Mouse (Mus musculus) forelimb bud, embryonic 11.5 days (tissue): ENCODE results near the gene Bcl2.

Experiments used
- DNase-seq: peaks from one replicate; pipeline ENCODE4 v3.0.0-alpha.2; 2012; ENCODE audit warnings: low read depth, low spot score

Gene Bcl2

DNA sequence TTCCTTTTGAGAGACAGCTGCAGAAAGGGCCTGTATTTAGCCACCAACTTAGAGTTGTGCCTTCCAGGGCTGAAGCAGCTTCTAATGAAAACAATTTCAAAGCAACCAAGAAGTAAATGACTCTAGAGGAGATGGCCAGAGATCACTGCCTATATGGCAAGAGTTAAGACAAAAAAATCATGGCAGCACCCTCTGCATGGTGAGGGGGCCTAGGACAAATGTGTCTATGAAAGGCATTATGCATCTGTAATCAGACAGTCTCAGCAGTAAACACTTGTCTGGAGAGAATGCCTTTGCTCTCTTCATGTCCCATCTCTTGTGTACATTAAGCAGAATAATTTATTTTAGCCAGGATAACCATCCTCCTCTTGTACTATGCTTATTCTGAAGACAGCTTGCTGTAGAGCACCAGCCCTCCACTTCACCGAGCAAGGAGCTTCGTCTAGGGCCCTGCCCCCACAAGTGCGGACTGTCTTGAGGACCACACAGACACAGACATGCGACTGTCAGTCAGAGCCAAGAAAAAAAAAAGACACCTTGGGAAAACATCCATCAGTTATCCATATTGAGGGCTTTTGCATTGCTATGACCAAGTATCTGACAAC lies 126.1 kb downstream of the Bcl2 start:
- no peak for DNase-seq

DNA sequence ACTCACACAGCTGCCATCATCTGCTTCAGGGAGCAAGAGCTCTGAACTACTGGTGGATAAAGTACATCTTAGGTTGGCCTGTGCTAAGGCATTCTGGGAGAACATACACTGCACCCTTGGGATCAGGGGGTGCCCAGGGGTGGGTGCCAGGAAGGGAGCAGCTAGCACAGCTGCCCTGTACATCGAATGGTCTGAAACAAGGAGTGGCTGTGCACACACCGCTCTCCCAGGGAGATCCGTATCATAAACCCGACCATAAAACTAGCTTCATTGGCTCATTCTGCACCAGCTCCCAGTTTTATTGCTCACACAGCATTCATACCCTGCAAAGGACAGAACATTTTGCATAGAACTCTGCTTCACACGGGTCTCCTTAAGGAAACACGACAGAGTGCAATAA lies 127.3 kb downstream of the Bcl2 start:
- DNase-seq: no peak

DNA sequence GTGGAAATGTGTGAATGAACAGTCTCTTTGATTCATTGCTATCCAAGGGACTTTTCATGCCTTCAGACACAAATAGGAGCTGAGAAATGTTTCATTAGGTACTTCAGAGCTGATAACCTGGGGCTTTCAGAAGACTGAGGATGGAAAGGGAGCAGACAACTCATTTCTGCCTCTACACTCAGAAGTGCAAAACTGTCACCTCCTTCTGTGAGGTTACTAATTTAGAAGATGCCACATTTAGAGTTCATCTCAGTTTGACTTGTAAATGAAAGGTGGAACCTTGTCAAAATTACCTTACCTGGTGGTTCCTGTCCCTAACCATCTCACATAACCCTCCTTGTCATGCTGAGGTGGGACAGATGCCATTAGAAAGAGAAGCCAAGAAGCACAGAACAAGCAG lies 128.7 kb downstream of the Bcl2 start:
- DNase-seq: no peak

DNA sequence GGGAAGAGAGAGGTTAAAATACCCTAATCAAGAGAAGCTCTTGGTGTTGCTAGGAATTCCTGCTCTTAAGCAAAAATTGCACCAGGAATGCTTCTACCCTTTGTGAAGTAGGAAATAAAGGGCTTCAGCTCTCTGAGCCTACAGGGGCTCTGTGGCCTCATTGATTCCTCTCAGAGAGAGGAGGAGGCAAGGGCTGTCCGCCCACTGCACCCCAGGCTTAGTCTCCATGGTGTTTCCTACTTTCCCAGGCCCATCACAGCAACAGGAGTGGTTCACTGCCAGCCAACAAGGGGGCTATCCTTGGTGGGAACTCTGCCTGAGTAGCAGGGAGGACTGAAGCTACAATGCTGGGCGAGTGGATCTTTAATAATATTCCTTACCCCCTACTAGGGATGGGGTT lies 129.2 kb downstream of the Bcl2 start:
- no peak for DNase-seq

DNA sequence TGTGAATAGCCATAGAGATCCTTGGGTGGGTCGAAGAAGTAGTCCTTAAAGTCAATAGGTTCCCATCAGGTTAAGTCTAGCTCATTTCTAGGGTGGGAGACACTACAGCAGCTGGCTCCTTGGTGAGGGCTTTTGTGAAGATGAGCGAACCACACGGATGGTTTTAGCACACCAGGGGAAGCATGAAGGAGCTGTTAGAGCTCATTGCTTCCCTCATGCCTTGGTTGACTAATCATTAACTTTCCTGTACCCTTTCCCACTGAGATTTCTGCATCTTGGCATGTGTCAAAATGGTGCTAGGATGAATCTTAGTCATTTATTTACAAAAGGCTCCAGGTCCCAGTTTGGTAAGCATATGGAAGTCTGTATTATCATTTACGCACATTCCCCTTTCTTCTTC lies 129.8 kb downstream of the Bcl2 start:
- DNase-seq: no peak

DNA sequence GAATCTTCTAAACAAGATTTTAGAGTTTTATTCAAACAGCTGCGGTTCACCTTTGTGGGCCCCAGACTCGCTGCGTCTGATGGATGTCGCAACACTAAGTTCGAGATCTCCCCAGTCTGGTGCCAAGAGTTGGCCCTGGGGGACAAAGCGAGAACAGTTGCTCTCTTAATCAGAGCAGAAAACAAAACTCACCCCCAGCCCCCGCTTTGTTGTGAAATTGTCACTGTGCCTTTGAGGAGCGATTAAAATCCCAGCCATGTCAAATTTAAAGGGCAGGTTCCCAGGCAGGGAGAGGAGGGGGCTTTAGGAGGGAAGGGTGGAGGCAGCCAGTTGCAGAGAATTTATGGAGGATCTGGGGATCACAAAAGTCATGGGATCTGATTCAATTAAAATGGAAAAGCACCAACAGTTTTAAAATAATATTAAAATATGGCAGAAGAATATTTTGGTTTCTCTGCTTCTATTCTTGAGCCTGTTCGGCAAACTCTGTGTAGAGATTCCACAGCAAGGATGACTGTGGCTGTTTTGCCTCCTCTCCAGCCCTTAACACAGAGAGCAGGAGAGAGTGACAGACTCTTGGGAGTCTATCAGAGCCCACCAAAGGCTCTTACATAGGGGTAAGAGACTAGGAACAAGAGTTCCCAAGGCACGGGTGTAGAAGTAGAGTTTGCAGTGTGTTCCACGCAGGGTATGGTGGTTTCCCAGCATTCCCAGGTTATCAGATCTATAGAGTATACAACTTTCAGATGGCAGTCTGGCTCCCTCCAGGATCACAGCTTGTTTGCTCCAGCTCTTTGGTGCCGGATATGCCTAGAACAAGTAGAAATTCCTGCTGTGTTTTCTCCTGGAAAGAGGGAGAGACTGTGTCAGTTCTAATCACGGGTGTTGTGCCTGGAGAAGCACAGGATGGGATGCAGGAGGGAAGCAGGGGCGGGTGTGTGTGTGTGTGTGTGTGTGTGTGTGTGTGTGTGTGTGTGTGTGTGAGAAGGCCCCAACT lies 130.5 kb downstream of the Bcl2 start:
- DNase-seq: no peak

DNA sequence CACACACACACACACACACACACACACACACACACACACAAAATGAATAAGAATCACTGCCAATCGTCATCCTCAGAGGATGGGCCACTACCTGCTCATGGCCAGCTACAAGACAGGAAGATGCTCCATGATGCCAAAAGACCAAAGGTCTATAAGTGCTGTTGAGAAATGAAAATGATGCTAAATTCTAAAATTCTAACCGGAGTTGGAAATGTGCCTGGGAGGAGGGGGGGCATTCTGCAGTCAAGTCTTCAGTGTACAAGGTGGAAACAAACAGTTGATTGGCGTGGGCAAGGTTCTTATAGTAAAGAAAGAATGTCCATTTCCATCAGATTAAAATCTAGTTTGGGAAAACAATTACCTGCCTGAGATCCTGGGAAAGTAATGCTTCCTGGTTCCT lies 131.3 kb downstream of the Bcl2 start:
- DNase-seq: no peak

DNA sequence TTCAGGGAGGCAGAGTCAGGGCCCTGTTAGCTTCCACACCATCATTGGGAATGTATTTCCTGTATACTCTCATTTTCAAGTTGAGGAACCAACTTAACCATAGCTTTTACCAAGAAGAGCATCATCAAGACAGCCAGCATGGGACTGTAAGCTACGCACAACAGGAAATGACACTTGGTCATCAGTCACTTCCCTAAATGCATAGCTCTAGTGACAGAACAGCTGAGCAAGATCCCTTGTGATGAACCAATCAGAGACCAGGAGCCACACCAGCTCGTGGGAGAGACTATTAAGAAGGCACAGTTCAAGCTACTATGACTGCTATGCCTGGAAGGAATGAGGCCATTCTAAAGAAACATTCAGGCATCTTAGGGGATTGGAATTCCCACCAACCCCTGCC lies 132.3 kb downstream of the Bcl2 start:
- no peak for DNase-seq

DNA sequence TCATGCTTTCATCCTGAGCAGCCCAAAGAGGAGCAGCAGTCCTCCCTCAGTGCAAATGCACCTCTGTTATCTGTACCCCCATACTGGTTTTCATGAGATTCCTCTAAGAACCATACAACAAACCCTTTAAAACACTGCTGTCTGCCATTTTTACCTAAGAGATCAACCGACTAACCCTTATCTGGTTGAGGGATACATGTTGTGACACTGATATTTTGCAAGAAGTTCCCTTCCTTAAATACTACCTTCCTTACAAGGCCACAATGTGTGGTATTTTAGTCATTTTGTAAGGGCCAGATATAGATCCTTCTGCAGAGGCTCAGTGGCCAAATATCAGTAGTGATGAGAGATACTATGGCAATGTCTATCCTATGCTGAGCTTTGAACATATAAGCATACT lies 134.3 kb downstream of the Bcl2 start:
- DNase-seq: no peak

DNA sequence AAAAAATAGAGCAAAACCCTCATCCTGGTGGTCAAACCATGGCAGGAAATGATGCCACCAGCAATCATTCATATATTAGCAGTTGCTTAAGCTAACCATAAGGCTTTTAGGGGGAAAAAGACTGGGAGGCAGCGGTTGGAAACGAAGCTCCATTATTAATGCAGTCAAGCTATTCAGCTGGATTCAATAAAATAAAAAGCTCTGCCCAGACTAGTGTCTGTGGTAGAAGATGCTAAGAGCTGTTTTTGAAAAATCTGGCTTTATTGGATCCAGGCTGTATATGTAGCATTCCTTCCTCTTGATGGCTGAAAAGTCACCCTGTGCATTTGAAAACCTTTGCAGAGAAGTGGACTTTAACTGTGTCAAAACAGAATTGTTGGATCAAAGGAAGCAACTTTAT lies 141.6 kb downstream of the Bcl2 start:
- DNase-seq: no peak

DNA sequence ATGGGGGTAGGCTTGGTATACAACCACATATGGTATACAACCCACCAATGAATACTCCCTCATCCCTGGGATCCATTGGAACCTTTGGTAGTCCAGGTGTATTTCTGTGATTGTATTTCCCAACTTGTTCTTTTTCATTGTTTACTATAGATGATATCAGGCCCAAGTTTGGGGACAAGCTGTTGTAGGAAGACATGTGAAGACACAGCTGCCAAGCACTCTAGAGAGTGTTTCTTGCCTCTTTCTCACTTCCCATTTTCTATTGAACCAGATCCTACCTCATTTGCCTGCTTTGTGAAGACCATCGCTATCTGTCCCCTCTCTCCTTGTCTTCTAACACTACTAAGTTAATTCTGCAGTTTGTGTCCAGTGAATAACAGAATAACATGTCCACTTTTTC lies 143.2 kb downstream of the Bcl2 start:
- no peak for DNase-seq

DNA sequence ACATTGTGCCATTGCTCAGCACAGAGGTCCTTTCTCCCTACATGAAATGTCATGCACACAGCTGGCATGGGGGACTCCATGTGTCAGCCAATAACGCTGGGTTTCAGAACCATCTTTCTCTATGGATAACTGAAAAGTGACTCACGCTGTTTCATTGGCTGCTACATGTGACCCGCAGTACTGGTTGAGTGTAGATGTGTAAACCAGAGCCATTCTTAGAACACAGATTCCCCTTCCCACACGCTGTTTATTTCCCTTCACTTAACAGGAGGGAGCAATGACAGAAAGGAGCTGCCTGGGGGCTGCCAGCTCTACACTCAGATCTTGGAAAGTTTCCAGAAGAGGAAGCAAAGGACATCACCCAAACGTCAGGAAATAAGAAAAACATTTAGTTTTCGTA lies 143.7 kb downstream of the Bcl2 start:
- no peak for DNase-seq

DNA sequence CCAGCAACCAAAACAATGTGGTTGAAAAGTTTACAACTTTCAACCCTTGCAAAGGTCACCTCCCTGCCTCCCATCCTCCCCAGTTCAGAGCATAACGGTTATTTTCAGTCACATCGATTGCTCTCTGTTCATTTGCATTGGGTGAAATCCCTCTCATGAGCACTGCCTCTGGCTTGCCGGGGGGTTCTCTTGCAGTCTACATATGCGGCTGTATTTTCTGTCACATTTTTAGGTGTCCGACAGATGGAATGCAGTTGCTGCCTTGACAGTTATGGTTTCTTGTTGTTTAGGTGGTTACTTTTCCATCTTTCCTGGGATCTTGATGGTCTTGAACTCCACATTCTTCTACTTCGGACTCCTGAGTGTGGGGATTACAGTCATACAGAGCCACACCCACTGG lies 144.4 kb downstream of the Bcl2 start:
- no peak for DNase-seq

DNA sequence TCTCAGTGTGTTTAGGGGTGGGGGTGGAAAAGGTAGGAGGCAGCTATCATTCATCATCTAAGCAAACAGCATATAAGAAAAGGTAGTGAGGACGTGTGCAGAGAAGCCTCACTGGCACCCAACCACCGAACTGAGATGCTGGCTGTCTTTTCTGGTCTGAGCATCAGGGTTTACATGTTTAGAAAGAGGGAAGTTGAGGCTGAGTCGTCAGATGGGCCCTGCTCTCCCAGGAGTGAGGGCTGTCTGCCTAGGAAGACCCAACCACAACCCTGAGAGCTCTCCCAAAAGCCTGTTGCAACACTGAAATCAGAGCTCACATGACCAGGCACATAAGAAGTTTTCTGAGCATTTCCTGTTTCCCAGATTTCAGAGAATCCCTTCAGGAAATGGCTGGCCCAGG lies 145.2 kb downstream of the Bcl2 start:
- no peak for DNase-seq

DNA sequence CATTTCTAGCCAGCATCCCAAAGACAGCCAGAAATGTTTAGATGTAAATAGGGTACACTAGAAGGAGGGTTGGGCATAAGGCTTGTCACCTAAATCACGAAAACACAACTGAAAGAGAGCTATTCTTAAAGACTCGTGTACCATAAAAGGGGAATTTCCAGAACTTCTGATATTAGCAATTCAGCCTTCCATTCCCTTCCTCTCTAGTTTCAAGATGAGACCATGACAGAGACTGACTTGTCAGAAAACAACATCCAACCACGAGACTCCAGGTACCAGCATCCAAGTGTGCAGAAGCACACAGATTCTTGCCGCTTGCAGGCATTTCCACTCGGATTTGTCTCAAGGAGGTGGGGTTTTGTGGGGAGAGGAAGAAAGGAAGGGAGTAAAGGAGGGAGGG lies 146.6 kb downstream of the Bcl2 start:
- DNase-seq: no peak

DNA sequence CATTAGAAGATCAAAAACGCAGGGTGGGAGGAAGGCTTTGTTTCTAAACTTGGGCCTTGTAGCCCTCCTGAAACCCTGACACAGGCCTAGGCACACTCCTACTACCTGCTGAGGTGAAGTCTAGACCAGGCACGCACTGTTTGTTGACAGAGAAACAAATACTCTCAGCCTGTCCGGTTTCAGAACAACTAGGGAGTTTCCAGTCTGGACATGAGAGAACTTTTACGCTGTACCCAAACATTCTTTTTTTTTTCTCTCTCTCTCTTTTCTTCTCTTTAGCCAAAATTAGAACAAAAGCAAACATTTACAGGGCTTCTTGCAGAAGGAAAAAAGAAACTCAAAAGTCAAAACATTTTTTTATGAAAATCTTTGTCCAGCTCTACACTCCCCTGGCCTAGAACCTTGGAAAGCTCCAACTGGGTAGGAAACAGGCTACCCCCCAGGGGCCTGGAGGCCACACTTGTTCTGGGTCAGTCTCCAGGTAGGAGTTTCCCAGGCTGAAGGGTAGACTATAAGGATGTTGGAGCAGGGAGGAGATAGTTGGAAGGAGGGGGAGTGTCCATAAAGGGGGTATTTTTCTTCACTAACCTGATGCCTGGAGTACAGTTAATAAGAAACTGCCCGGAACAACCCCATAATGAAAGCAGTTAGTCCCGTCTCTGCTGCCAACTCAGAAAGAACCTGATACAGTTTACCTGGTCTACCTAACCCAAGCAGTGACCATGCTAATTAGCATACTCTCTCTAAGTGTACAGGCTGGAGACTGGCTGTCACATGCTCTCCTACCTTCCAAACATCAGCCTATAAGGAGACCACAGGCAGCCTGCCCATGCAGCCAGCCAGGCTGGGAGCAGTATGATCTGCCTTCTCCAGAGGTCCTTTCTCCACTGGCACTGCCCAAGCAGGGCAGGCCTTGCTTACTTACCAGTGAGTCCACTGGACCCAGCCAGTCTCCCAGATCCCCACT lies 147.7 kb downstream of the Bcl2 start:
- no peak for DNase-seq

DNA sequence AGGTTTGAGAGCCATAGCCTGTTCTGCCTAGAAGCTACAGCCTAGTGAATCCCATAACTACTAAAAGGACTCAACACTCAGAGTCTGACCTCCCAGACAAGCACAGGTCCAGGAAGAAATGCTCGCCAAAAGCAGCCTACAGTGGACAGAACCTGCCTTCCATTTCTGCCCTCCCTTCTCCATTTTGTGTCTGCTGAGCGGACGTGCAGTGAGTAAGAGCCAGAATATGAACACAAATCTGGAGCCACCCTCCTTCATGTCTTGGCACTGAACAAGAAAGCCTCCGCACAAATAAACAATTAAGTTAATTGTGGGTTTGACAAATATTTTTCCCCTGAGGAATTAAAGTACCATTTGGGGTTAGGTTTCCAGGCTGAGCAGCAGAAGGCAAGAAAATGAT lies 148.8 kb downstream of the Bcl2 start:
- DNase-seq: no peak

DNA sequence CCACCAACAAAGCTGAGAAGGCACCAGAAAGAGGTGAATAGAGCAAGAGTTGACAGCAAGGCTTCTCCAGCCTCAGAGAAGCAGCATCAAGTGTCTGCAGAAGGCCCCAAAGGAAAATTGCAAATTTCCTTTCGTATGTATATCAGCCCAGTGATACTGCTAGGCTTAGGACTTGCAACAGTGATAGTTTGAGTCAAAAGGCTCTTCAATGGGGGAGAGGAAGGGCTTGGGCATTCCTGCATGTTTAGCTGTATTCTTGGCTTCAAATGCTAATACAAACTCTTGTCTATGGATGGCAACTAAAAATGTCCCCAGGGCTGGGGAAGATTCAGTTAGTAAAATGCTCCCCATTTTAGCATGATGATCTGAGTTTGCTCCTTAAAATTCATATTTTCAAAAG lies 149.6 kb downstream of the Bcl2 start:
- DNase-seq: no peak

DNA sequence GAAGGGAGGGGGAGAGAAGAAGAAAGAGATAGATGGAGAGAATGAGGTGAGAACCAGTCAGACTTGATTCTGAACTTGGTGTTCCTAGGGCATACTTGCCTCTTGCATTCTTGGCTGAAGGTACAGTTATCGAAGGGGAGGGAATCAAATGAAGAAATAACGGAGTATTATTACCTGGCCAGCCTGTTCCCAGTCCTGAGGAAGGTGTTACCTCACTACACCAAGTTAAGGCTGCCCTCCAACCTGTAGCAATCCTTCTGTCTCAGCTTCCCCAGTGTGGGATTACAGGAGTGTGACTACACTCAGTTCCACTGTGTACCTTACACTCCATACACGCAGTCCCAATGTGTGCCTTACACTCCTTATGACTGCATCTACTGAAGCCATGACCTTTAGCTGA lies 151.3 kb downstream of the Bcl2 start:
- no peak for DNase-seq

DNA sequence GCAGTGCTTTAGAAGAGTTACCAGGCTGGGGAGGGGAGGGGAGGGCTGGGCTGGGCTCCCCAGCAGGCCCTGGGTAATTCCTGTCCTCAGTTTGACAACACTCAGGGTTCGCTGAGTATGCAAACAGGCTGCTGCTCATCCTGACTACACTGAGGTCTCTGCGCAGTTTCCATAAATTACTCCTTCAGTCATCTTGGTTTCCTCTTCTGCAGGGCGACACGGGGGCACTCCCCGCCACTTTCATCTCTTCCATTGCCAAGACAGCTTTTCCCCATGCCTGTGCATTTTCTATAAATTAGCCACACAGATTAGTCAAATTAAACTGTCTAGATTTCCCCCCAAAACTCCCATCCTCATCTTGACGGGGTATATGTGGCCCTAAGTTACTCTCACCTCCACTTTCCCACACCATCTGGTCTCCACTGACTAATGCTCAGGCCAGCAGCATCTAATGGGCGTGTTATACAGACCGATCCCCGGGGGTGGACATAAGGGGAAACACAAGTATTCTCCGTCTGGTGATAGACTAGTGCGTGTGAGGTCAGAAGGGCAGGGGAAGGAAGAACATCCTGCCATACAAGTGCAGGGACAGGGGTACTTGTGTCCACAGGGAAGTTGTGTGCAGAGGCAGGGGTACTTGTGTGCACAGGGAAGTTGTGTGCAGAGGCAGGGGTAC lies 152.9 kb downstream of the Bcl2 start:
- no peak for DNase-seq

DNA sequence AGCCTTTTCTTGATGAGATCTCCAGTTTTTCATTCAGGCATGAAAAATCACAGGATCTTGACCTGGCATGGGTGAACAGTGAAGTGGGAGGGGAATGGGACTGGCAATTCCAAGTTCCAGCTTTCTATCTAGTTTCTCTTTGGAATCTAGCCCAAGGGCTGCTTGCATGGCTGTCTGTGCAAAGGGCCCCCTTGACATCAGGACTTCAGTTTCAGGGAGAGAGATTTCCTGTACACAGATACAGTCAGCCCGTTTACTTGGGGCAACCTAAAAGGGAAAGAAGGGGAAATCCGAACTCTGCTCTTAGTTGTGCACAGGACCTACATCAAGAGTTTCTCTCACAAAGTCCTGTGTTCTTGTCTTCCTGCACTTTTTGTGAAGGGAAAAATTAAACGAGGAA lies 154.0 kb downstream of the Bcl2 start:
- DNase-seq: no peak
